Mouse (Mus musculus) ES-E14 (cell line): ENCODE measurements around the gene P4ha1.

ENCODE experiments used
- CHD2 ChIP-seq: IDR thresholded peaks from 2 replicates; pipeline ENCODE4 v1.6.1; 2014; ENCODE audit warnings: mild to moderate bottlenecking, low read depth, low read length, inconsistent platforms
- HCFC1 ChIP-seq: IDR thresholded peaks from 2 replicates; pipeline ENCODE4 v1.6.1; 2012; ENCODE audit warnings: low read length, inconsistent platforms, borderline replicate concordance; ENCODE audit not compliant: insufficient read depth
- MAFK ChIP-seq: IDR thresholded peaks from 2 replicates; pipeline ENCODE4 v1.6.1; 2014; ENCODE audit warnings: mild to moderate bottlenecking, low read depth, low read length, inconsistent platforms; ENCODE audit not compliant: insufficient read depth
- ZC3H11A ChIP-seq: IDR thresholded peaks from 2 replicates; pipeline ENCODE4 v1.6.1; 2012; ENCODE audit warnings: low read depth, mild to moderate bottlenecking, inconsistent platforms, low read length, borderline replicate concordance
- ZNF384 ChIP-seq: IDR thresholded peaks from 2 replicates; pipeline ENCODE4 v1.6.1; 2012; ENCODE audit warnings: low read depth, low read length, inconsistent platforms

GRCm38 (mm10) chr10:59391907-59392306 is 68.8 kb downstream of the P4ha1 start:
- no peak for TF ChIP-seq ZC3H11A
- TF ChIP-seq HCFC1, result no peak
- no peak for TF ChIP-seq ZNF384
- no peak for TF ChIP-seq MAFK
- TF ChIP-seq CHD2, result no peak
